Mouse (Mus musculus) lung, embryonic 14.5 days (tissue): ENCODE measurements around the gene Tmem121. TPM values are rescaled to one million over a fixed set of nuclear protein-coding genes. Genes with fewer than 3 reads are reported as not detected.

Experiments
- ATAC-seq: fragments of 200-750 bp; cut with Nextera tagmentation; 2 replicates; pipeline ENCODE4 v1.8.0; 2017; ENCODE audit warnings: mild to moderate bottlenecking, moderate TSS enrichment, moderate library complexity; ENCODE audit not compliant: insufficient read depth
- DNase-seq: peaks from one replicate; pipeline ENCODE4 v3.0.0-alpha.2; 2015
- H3K27ac ChIP-seq: fragments of 300-500 bp; sonication (generic); 2 replicates; pipeline ENCODE4 v1.5.1; 2014; ENCODE audit warnings: low read depth, mild to moderate bottlenecking, moderate library complexity
- H3K27me3 ChIP-seq: fragments of 300-500 bp; sonication (generic); 2 replicates; pipeline ENCODE4 v1.6.1; 2014; ENCODE audit warnings: low read length, control low read depth; ENCODE audit not compliant: insufficient read depth
- H3K36me3 ChIP-seq: fragments of 300-500 bp; sonication (generic); 2 replicates; pipeline ENCODE4 v1.6.1; 2014; ENCODE audit warnings: control low read depth; ENCODE audit not compliant: insufficient read depth
- H3K4me1 ChIP-seq: fragments of 300-500 bp; sonication (generic); 2 replicates; pipeline ENCODE4 v1.6.1; 2014; ENCODE audit warnings: antibody characterized with exemption, control low read depth; ENCODE audit not compliant: insufficient read depth
- H3K4me2 ChIP-seq: fragments of 300-500 bp; sonication (generic); 2 replicates; pipeline ENCODE4 v1.6.1; 2014; ENCODE audit warnings: mild to moderate bottlenecking
- H3K4me3 ChIP-seq: fragments of 300-500 bp; sonication (generic); 2 replicates; pipeline ENCODE4 v1.5.1; 2014; ENCODE audit warnings: low read depth, low read length
- H3K9ac ChIP-seq: fragments of 300-500 bp; sonication (generic); 2 replicates; pipeline ENCODE4 v1.6.1; 2014
- H3K9me3 ChIP-seq: fragments of 300-500 bp; sonication (generic); 2 replicates; pipeline ENCODE4 v1.6.1; 2016; ENCODE audit warnings: low read depth, low read length, control low read depth
- CTCF ChIP-seq: IDR thresholded peaks from 2 replicates; pipeline ENCODE4 v1.5.1; 2016; ENCODE audit warnings: antibody characterized with exemption, low read depth
- WGBS: fragments of 180-500 bp; shearing (Covaris S2); extraction: QIAGEN DNeasy Blood & Tissue Kit; methylation state at CpG from one replicate; pipeline ENCODE4 v1.1.7; 2014; 5-methylcytosine and 5-hydroxymethylcytosine counted together
- polyA plus RNA-seq: library from polyadenylated mRNA; unstranded; fragments of >200 nt; fragmentation: Nextera tagmentation; extraction: Ambion mirVana; gene quantifications from 2 replicates; pipeline ENCODE4 v1.2.1, GENCODE M21; 2014

Gene Tmem121
- polyA plus RNA-seq, 1 experiment from 2014 or later, result 6.1 TPM

DNA sequence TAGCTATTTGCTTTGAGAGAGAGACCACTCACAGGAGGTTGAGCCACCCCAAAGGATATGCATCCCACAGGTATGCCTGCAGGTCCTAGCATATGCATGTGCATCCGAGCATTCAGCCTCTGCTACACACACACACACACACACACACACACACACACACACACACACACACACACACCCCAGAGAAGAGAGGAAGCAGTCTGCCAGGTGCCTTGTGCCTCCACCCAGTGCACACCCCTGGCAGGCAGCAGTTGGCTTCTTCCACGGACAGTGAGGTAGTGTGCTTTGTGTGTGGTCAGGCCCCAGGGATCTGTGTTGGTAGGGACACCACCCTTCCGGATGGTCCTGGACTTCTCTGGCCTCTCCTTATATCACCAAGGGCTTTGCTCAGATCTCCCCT lies 35.8 kb upstream of the Tmem121 start:
- no peak for ATAC-seq

DNA sequence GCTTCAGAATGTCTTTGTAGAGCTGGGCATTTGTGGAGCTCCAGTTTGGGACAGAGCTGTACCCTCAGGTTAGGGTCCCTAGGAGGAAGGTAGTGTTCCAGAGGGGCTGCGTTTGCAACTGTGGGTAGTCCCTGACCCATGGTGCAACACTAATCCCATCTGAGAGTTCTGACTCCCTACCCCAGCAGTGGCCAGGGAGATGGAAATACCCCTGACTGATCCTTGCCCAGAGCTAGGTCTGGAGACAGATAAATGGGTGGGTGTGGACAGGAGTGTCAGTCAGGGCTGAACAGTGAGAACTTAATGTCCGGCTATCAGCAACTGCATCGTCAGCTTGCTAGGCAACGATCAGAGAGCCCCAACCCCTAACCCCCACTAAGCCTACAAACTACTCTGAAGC lies 35.1 kb upstream of the Tmem121 start:
- DNase-seq (no peak), ATAC-seq (no peak)
- Histone ChIP-seq H3K36me3 (peaks cover 5% of the 10 kb centered on the region; the same call in 1 of the 2 replicates), H3K27ac (no peak overlapping the region), H3K27me3 (peaks cover 18% of the 10 kb centered on the region; the same call in 1 of the 2 replicates), H3K4me2 (no peak overlapping the region), H3K9me3 (no peaks in the 10 kb centered on the region), H3K9ac (no peak overlapping the region), H3K4me1 (peaks cover 6% of the 10 kb centered on the region; the same call in 1 of the 2 replicates), H3K4me3 (no peak overlapping the region)
- TF ChIP-seq CTCF, result no peak
- WGBS, result 71% methylated on average over 4 of the region's 4 CpGs

More for the DNA sequence above, 35.8 kb upstream of the Tmem121 start:
- Histone ChIP-seq H3K9me3 (no peaks in the 10 kb centered on the region), H3K36me3 (peaks cover 10% of the 10 kb centered on the region; the same call in 1 of the 2 replicates), H3K4me2 (no peak overlapping the region), H3K4me1 (peaks cover 3% of the 10 kb centered on the region; the same call in 1 of the 2 replicates), H3K9ac (no peak overlapping the region), H3K4me3 (no peak overlapping the region), H3K27me3 (peaks cover 18% of the 10 kb centered on the region; the same call in 1 of the 2 replicates), H3K27ac (no peak overlapping the region)
- 73% methylated on average over 3 of the region's 3 CpGs for WGBS
- TF ChIP-seq CTCF, result no peak
- DNase-seq, result no peak

DNA sequence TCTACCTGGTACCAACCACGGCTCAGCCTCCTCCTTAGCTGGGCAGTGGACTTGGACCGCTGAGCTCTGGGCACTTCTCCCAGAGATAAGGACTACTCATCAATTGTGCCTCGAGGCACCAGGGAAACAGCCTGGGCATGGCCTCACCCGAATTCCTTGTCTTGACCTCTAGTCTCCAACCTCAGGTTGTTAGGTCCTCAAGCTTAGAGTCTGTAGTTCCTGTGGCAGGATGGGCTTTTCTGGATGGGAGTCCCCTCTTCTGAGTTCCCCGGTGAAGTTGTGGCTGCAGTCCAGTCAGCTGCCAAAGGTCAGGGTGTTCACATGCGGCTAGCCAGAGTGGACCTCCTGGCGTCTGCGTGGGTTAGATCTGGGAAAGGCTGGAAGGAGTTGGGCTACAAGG lies 34.7 kb upstream of the Tmem121 start:
- Histone ChIP-seq H3K27me3 (peaks cover 18% of the 10 kb centered on the region; the same call in 1 of the 2 replicates), H3K4me1 (peaks cover 6% of the 10 kb centered on the region; the same call in 1 of the 2 replicates), H3K4me3 (no peak overlapping the region; the same call in 1 of the 2 replicates), H3K9me3 (no peaks in the 10 kb centered on the region), H3K27ac (no peak overlapping the region), H3K36me3 (0 out of 2 replicates have a peak, but pooled peaks cover under 1% of the 10 kb centered on the region), H3K4me2 (peak overlapping the region; percentile 86), H3K9ac (no peak overlapping the region)
- TF ChIP-seq CTCF, result no peak
- DNase-seq, result no peak
- WGBS, result 65% methylated on average over 8 of the region's 8 CpGs
- no peak for ATAC-seq

DNA sequence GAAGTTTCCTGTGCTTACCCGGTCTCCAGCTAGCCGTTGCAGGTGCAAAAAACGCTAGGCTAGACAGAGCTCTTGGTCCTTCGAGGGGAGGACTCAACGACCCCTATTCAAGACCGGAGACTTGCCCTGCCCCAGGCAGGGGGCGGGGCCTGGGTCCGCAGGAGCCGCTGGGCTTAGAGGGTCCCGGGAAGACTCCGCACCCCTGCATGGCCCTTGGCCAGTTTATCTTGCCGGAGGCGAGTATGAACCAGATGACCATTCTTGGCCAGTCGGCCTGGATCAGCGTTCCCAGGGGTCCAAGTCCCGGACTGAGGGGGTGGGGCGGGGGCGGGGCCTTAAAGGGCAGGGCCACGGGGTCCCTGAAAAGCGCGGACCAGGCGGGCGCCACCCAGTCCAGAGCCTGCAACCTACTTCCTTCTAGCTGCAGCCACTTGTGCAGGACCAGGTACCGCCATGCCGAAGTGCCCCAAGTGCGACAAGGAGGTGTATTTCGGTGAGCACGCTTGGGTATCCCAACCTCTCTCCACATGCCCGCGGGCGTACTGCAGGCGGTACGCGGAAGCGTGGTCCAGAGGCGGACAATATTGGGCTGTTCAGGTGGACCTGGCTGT lies 34.0 kb upstream of the Tmem121 start:
- Histone ChIP-seq H3K27ac (no peak overlapping the region), H3K4me3 (peak overlapping the region; percentile 53), H3K4me2 (peak overlapping the region; percentile 86), H3K4me1 (peaks cover 5% of the 10 kb centered on the region; the same call in 1 of the 2 replicates), H3K36me3 (no peaks in the 10 kb centered on the region), H3K9me3 (no peaks in the 10 kb centered on the region), H3K9ac (peak overlapping the region; percentile 48), H3K27me3 (peaks cover 18% of the 10 kb centered on the region; the same call in 1 of the 2 replicates)
- WGBS, result 1% methylated on average over 36 of the region's 36 CpGs
- no peak for TF ChIP-seq CTCF
- DNase-seq, result peak; percentile 48
- no peak for ATAC-seq

DNA sequence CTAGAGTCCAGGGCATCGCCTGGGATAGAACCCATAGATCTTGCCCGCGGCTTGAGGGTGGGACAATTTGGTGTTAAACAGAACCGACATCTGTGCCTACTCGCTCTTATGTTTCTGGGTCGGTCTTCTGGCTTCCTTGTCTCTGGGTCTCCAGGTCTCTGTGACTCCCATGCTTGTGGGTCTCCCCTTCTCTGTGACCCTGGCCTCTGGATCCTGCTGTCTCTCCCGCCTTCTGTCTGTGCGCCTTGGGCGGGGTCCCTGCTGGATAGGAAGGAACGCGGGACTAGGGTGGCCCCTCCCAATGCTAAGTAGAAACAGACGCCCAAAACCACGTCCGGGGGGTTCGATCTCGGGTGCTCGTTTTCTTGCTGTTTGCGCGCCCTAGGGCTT lies 33.5 kb upstream of the Tmem121 start:
- peaks cover 9% of the 10 kb centered on the region for H3K4me1 ChIP-seq
- peak overlapping the region; percentile 86 for H3K4me2 ChIP-seq
- TF ChIP-seq CTCF, result no peak
- peak overlapping the region; percentile 53 for H3K4me3 ChIP-seq
- H3K9me3 ChIP-seq, result no peaks in the 10 kb centered on the region
- H3K9ac ChIP-seq, result peak overlapping the region; percentile 48
- DNase-seq, result no peak
- no peak overlapping the region for H3K27ac ChIP-seq
- H3K36me3 ChIP-seq, result no peaks in the 10 kb centered on the region
- H3K27me3 ChIP-seq, result peaks cover 18% of the 10 kb centered on the region; the same call in 1 of the 2 replicates
- no peak for ATAC-seq
- WGBS, result 20% methylated on average over 19 of the region's 19 CpGs

DNA sequence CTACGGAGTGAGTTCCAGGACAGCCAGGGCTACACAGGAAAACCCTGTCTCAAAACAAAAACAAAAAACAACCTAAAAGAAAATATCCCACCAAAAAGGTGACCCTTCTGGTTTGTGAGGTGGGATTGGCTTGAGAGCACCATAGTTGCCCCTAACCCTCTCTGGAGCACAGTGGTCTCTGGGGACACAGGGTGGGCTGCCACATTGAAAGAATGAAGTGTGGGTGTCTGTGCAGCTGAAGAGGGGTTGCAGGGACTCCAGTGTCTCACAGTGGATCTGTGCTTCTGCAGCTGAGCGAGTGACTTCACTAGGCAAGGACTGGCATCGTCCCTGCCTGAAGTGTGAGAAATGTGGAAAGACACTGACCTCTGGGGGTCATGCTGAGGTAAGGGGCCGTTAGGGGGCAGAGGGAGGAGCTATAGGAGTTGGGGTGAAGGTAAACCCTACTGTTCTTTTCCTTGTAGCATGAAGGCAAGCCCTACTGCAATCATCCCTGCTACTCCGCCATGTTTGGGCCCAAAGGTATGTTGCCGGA lies 32.7 kb upstream of the Tmem121 start:
- H3K4me1 ChIP-seq, result peaks cover 9% of the 10 kb centered on the region
- DNase-seq, result no peak
- H3K4me3 ChIP-seq, result peak overlapping the region; percentile 53; the same call in 1 of the 2 replicates

DNA sequence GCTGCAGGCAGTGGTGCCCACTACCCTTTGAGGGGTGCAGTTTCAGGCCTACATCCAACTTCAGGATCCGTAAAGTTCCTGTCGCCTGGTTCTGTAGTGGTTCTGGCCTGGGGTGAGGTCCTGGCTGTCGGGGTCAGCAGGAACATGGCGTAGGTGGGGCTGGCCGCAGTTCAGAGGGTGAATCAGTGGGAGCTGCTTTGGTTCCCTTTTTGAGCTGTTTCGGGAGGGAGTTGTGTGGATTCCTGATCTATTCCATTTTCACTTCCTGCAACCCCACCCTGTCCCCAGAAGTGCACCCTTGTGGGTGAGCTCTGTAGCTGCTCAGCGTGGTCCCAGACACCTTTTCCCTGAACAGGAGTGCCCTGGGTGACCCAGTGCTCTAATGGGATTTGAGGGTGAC lies 31.8 kb upstream of the Tmem121 start:
- Histone ChIP-seq H3K9me3 (no peaks in the 10 kb centered on the region), H3K36me3 (no peaks in the 10 kb centered on the region), H3K4me3 (no peak overlapping the region), H3K27ac (no peak overlapping the region), H3K9ac (no peak overlapping the region), H3K4me2 (no peak overlapping the region), H3K4me1 (peaks cover 9% of the 10 kb centered on the region), H3K27me3 (peaks cover 18% of the 10 kb centered on the region; the same call in 1 of the 2 replicates)
- TF ChIP-seq CTCF, result no peak
- ATAC-seq (no peak), DNase-seq (no peak)
- 89% methylated on average over 7 of the region's 7 CpGs for WGBS

More for the DNA sequence above, 32.7 kb upstream of the Tmem121 start:
- 73% methylated on average over 6 of the region's 6 CpGs for WGBS
- H3K9me3 ChIP-seq, result no peaks in the 10 kb centered on the region
- no peak overlapping the region for H3K27ac ChIP-seq
- ATAC-seq, result no peak
- H3K9ac ChIP-seq, result no peak overlapping the region
- H3K27me3 ChIP-seq, result peaks cover 18% of the 10 kb centered on the region; the same call in 1 of the 2 replicates
- no peak overlapping the region; the same call in 1 of the 2 replicates for H3K4me2 ChIP-seq
- no peak for TF ChIP-seq CTCF
- no peaks in the 10 kb centered on the region for H3K36me3 ChIP-seq
